Mouse (Mus musculus): ENCODE data around the gene Gpank1.
A peak's percentile ranks its signal among the peaks of the same experiment; 100 is the strongest.

The Gpank1 gene

GRCm38 (mm10) chr17:35121143-35121799, at the start of gene Gpank1:
Gene Gpank1 (plus strand): TSS chr17:35121455.
- DNase-seq = peak; percentile 99

- peak; percentile 80 to 88 for DNase-seq
These were observed 47.2 kb upstream of the Gpank1 start for GRCm38 (mm10) chr17:35074097-35074496.

GRCm38 (mm10) chr17:35076507-35077176, 44.6 kb upstream of the Gpank1 start, which contains the start of gene Ly6g6e:
Gene Ly6g6e (plus strand): TSS chr17:35076902.
- no peak for DNase-seq

DNA sequence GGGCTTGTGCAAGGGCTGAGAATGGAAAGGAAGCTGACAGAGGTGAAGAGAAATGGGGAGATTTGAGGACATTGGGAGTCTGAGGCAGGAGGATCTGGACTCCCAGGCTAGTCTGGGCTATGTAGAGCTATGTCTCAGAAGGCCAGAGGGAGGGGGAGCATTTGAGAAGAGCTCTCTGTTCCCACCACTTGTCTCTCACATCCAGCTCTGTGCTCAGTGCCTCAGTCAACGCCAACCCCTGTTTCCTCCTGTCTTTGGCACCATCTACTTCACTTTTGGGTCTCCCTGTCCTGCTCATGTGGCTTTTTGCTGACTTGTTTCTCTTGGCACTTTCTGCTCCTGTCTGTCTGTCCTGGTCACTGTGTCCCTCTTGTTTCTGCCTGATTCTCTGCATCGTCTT, 44.0 kb upstream of the Gpank1 start:
- DNase-seq = peak in 1 of 2 experiments; percentile 33

GRCm38 (mm10) chr17:35077786-35078233, 43.4 kb upstream of the Gpank1 start, which contains the start of gene Ly6g6d:
Gene Ly6g6d (minus strand): TSS chr17:35078065.
- DNase-seq = peak; percentile 40 to 54

DNA sequence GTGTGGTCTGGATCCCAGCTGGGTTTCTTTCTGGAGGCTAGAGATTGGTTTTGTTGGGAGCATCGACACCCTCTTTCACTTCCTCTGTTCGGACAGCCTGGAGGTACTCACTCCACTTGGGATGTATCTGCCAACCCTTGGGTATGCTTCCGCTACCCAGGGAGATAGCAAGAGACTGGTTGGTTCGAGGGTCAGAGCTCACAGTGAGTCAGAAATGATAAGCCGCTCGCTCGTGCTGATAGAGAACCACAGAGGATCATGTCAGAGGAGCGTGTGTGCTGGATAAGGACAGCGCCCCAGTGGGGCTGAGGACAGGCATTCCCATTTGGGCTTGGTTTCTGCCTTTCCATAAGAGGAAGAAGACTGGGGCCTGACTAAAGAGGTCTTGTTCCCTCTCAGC, 41.5 kb upstream of the Gpank1 start:
- no peak for DNase-seq

- DNase-seq = no peak
These were observed 41.0 kb upstream of the Gpank1 start for GRCm38 (mm10) chr17:35080248-35080647.

DNA sequence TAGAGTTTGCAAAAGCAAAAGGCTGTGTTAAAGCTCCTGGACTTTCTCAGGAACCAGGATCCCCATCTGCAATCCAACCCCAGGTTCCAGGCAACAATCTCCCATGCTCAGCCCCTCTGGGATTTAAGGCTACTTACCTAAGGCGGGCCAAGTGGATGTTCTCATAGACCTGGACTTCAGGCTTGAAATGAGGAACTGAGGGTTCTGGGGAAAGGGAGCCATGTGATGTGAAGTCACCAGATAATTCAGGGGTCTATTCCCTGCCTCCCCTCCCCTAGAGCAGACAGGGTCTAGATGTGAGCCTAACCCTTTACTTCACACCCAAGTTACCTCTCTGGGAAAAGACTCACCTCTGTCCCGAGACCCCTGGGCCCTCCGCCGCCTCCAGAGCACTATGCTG, 40.5 kb upstream of the Gpank1 start:
- no peak for DNase-seq

DNA sequence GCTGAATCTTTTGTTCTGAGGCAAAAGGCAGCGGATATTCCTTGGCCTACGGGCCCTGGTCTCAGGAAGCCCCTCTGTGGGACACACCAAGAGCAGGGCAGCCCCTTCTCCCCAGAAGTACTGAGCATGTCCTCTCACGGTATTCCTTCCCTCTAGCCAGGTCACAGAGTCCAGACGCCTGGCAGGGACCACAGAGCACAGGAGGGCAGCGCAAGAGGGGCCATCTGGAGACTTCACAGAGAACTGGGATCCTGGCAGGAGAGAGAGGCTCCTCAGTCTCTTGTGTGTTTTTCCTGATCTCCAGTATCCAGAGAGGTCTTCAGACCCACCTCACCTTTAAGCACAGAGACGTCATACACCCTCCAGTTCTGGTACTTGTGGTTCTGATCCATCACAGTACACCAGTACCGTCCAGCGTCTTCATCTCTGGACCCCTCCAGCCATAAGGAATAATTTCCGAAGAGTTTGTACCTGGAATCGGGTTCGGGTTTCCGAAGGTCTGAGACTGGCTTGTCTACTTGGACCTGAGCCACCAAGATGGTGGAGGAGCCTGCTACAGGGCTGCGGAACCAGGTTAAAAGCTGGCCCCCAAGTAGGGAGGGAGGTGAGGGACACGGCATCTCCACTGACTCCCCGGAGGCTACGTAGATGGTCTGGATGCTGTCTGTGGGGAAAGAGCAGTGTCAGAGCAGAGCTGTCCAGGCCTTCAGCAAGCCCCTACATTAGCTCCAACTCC, 38.2 kb upstream of the Gpank1 start:
- DNase-seq = peak; percentile 61 to 75

- DNase-seq = no peak
These were observed 37.2 kb upstream of the Gpank1 start for GRCm38 (mm10) chr17:35083929-35084497.

GRCm38 (mm10) chr17:35085208-35085865, 35.9 kb upstream of the Gpank1 start, which contains the start of gene Ly6g6f:
Gene Ly6g6f (minus strand): TSS chr17:35085610.
- no peak for DNase-seq

DNA sequence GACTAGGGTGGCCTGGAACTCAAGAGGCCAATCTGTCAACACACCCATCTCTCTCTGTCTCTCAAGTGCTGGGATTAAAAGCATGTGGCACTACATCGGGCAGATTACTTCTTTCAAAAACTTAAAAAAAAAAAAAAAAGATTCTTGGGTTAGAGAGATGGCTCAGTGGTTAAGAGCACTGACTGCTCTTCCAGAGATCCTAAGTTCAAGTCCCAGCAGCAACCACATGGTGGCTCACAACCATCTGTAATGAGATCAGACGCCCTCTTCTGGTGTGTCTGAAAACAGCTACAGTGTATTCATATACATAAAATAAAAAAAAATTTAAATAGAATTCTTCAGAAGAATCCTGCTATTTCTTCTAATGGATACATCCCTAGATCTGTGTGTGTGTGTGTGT, 33.1 kb upstream of the Gpank1 start:
- peak in 1 of 2 experiments; percentile 37 for DNase-seq

DNA sequence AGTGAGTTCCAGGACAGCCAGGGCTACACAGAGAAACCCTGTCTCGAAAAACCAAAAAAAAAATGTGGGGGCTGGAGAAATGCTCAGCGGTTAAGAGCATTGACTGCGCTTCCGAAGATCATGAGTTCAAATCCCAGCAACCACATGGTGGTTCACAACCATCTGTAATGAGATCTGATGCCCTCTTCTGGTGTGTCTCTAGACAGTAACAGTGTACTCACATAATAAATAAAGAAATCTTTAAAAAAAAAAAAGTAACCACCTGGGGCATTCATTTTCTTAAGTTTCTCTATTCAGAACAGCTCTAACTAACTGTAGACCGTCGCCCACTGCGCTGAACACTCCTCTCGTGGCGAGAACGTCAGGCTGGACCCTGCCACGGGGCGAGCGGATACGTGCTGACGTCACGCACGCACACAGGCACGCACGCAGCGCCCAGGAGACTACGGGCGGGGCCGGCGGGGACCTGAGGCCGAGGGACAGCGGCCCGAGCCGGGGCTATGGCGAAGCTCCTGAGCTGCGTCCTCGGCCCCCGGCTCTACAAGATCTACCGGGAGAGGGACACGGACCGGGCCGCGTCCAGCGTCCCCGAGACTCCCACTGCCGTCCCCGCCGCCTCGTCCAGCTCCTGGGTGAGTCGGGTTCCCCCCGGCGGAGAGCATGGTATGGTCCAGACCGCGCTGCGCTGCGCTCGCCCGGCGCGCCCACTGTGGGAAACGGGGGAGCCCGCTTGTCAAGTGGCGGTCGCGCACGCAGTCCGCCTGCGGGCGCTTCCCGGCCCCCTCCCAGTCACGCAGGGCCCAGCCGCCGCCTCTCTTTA, 32.2 kb upstream of the Gpank1 start, which contains the start of gene Abhd16a:
Gene Abhd16a, plus strand, starts transcription at position 439 of the 820 bp plus-strand sequence.
- DNase-seq = peak; percentile 94 to 97

DNA sequence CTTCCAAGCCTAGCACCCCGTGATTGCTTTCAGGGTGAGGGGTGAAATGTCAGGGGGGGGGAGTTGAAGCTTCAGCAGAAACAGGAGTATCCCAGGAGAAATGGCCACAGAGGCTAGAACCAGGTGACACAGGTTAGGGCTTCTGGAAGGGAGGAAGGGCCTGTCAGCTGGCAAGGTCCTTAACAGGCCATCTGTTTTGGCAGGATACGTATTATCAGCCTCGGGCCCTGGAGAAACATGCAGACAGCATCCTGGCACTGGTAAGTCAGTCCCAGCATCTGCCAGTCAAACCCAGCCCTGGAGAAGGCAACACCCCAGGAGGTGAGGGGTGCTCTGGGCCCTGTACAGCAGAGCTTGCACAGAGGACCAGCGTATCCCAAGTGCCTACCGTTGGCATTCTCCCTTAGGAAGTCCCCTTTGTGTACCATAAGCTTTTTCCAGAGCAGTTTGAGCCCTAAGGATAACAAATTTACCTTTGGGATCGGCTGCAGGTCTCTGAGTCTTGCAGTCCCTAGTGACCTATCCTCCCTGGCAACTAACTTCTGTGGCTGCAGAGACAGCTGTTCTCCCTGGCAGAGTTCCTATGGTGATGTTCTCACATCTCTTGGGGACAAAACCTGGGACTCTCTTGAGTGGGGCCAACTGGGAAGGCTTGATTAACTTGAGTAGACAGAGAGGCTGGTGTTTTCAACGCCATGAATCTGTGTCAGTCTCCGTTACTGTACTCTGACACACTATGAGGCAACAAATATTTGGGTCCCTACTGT, 30.9 kb upstream of the Gpank1 start:
- peak; percentile 84 to 89 for DNase-seq

GRCm38 (mm10) chr17:35092403-35093198, 28.7 kb upstream of the Gpank1 start:
- peak in 1 of 2 experiments; percentile 45 for DNase-seq

- no peak for DNase-seq
These were observed 26.5 kb upstream of the Gpank1 start for GRCm38 (mm10) chr17:35094475-35095365.

DNA sequence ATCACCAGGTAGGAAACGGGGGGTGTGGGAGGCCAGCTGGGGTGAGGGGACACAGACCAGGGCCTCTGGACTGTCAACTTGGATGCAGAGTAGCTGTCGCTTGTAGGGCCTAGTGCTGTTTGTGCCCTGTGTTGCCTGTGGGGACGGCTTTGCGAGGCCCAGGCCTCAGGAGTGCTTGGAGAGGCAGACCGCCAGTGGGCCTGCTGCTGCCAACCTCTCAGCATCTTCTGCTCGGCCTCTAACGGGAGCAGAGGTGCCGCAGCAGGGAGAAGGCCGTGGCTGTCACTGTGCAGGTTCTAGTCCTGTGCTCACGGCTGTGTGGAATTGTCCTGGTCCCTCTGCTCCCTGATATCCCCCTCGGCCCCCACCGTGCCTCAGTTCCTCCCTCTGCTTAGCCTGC, 24.7 kb upstream of the Gpank1 start:
- DNase-seq = no peak

GRCm38 (mm10) chr17:35097164-35097655, 24.0 kb upstream of the Gpank1 start:
- DNase-seq = peak; percentile 74 to 80

All from cerebellum, postnatal 14 days (tissue).